1 mouse cellular context compared by ENCODE assay signal in the genomic region with DNA sequence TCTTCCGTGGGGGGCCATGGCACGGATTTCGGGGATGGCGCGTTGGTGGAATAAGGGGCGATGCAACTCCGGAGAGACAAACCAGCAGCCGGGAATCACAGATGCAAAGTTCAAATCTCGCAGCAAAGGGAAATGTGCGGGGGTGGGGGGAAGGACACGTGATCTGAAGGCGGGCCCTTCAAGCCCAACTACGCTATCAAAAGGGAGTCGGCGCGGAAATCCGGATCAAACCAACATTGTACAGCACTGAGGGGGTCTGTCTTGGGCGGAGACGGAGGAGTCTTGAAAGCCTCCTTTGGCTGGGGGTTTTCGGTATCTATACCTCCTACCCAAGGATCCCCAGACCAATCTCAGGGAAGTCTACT.
TF ChIP-seq lines count a peak whose summit lies in the region.

A gene (minus strand): TSS at position 202 of the 365 bp plus-strand sequence.

TF ChIP-seq in CH12.LX, 34 proteins besides CTCF, POLR2A, EP300 and RAD21 (continued from another document):
- TF ChIP-seq TBP (conservative IDR thresholded peaks at IDR 0.05; ENCODE audit: low read depth, low read length) (peak; percentile 88), MXI1 (IDR thresholded peaks at IDR 0.05; ENCODE audit: low read depth, low read length) (peak; percentile 83), ZMIZ1 (IDR thresholded peaks at IDR 0.05; ENCODE audit: low read depth, low read length) (peak; percentile 85), IRF4 (IDR thresholded peaks at IDR 0.05; ENCODE audit: low read depth, low read length) (0 out of 2 replicates have a peak, but pooled peaks have one; percentile 42), KAT2A (IDR thresholded peaks at IDR 0.05; ENCODE audit: insufficient replicate concordance, low read length) (peak; percentile 79), ZKSCAN1 (IDR thresholded peaks at IDR 0.05; ENCODE audit: borderline replicate concordance, low read depth, low read length) (no peak), SIN3A (IDR thresholded peaks at IDR 0.05; ENCODE audit: low read length) (peak; percentile 89), ETS1 (conservative IDR thresholded peaks at IDR 0.05; ENCODE audit: low read depth, low read length) (peak; percentile 43; the same call in 1 of the 2 replicates), SMC3 (IDR thresholded peaks at IDR 0.05; ENCODE audit: low read depth, low read length) (no peak), PAX5 (IDR thresholded peaks at IDR 0.05; ENCODE audit: low read length) (no peak), MEF2A (IDR thresholded peaks at IDR 0.05; ENCODE audit: borderline replicate concordance, low read depth, low read length) (peak; percentile 48; the same call in 1 of the 2 replicates), TCF12 (IDR thresholded peaks at IDR 0.05; ENCODE audit: low read depth, low read length) (peak; percentile 78), ZC3H11A (IDR thresholded peaks at IDR 0.05; ENCODE audit: low read depth, low read length) (no peak), JUND (conservative IDR thresholded peaks at IDR 0.05; ENCODE audit: low read depth, low read length) (no peak; the same call in 1 of the 2 replicates), MAFK (IDR thresholded peaks at IDR 0.05; ENCODE audit: insufficient replicate concordance, low read length) (no peak), CHD2 (IDR thresholded peaks at IDR 0.05; ENCODE audit: low read length) (peak; percentile 93), CHD1 (IDR thresholded peaks at IDR 0.05; ENCODE audit: low read depth, low read length) (0 out of 2 replicates have a peak, but pooled peaks have one; percentile 81), UBTF (IDR thresholded peaks at IDR 0.05; ENCODE audit: low read depth, low read length) (no peak), NELFE (IDR thresholded peaks at IDR 0.05; ENCODE audit: low read depth, low read length) (peak; percentile 75), BHLHE40 (IDR thresholded peaks at IDR 0.05; ENCODE audit: low read depth, low read length) (peak; percentile 90), POLR2AphosphoS2 (IDR thresholded peaks at IDR 0.05; ENCODE audit: low read depth, low read length) (peak; percentile 97), USF2 (conservative IDR thresholded peaks at IDR 0.05; ENCODE audit: low read depth, low read length) (peak; percentile 88), JUN (IDR thresholded peaks at IDR 0.05; ENCODE audit: insufficient read depth, low read depth, low read length) (no peak), USF1 (IDR thresholded peaks at IDR 0.05; ENCODE audit: low read depth, low read length) (peak; percentile 95), NRF1 (IDR thresholded peaks at IDR 0.05; ENCODE audit: low read depth, low read length) (peak; percentile 58), MAX (IDR thresholded peaks at IDR 0.05; ENCODE audit: low read length) (peak; percentile 96), GABPA (IDR thresholded peaks at IDR 0.05; ENCODE audit: insufficient replicate concordance, low read depth, low read length) (no peak)
